Mouse (Mus musculus): Measurements from ENCODE around the gene Siva1.

DNA sequence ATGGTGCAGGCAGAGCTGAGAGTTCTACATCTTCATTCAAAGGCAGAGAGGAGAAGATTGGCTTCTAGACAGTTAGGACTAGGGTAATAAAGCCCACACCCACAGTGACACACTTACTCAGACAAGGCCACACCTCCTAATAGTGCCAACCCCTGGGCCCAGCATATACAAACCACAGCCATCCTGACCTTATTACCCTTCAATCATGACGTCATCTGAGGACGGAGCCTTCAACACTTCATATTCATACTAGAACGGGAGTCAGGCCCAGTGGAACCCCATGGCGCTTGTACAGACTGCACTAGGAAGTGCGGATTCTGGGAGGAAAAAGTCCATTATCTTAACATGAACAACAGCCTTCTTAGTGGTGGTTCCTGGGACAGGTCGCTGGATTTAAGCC, 1.4 kb upstream of the Siva1 start:
- TF ChIP-seq ZNF384 (IDR thresholded peaks at IDR 0.05; ENCODE audit: low read depth, low read length), result no peak
- no peak for TF ChIP-seq HCFC1 (IDR thresholded peaks at IDR 0.05; ENCODE audit: borderline replicate concordance, insufficient read depth, low read length)
- TF ChIP-seq ZC3H11A (IDR thresholded peaks at IDR 0.05; ENCODE audit: borderline replicate concordance, low read depth, low read length), result no peak
- TF ChIP-seq CHD2 (IDR thresholded peaks at IDR 0.05; ENCODE audit: low read depth, low read length), result no peak
- TF ChIP-seq MAFK (IDR thresholded peaks at IDR 0.05; ENCODE audit: insufficient read depth, low read depth, low read length), result no peak
